Mouse (Mus musculus) kidney, embryonic 14.5 days (tissue): ENCODE measurements around the gene Arhgap10. TPM values are rescaled to one million over a fixed set of nuclear protein-coding genes. Genes with fewer than 3 reads are reported as not detected.

ENCODE experiments used
- ATAC-seq: fragments of 200-750 bp; cut with Nextera tagmentation; 2 replicates; pipeline ENCODE4 v1.8.0; 2017; ENCODE audit warnings: moderate number of reproducible peaks, mild to moderate bottlenecking, moderate TSS enrichment, moderate library complexity; ENCODE audit not compliant: low FRiP score, low TSS enrichment
- H3K27ac ChIP-seq: fragments of 300-500 bp; sonication (generic); 2 replicates; pipeline ENCODE4 v1.5.1; 2014; ENCODE audit warnings: low read depth, mild to moderate bottlenecking, low read length, moderate library complexity, mixed read lengths
- H3K27me3 ChIP-seq: fragments of 300-500 bp; sonication (generic); 2 replicates; pipeline ENCODE4 v1.6.1; 2014; ENCODE audit warnings: mild to moderate bottlenecking, low read length; ENCODE audit not compliant: control insufficient read depth, insufficient read depth
- H3K36me3 ChIP-seq: fragments of 300-500 bp; sonication (generic); 2 replicates; pipeline ENCODE4 v1.6.1; 2014; ENCODE audit warnings: low read length, mixed read lengths; ENCODE audit not compliant: control insufficient read depth, insufficient read depth
- H3K4me1 ChIP-seq: fragments of 300-500 bp; sonication (generic); 2 replicates; pipeline ENCODE4 v1.6.1; 2014; ENCODE audit warnings: low read length, mixed read lengths; ENCODE audit not compliant: control insufficient read depth, insufficient read depth
- H3K4me2 ChIP-seq: fragments of 300-500 bp; sonication (generic); replicated peaks from 2 replicates; pipeline ENCODE4 v1.6.1; 2014; ENCODE audit warnings: low read depth, mild to moderate bottlenecking, low read length
- H3K4me3 ChIP-seq: fragments of 300-500 bp; sonication (generic); 2 replicates; pipeline ENCODE4 v1.5.1; 2014; ENCODE audit warnings: mild to moderate bottlenecking, low read length
- H3K9ac ChIP-seq: fragments of 300-500 bp; sonication (generic); 2 replicates; pipeline ENCODE4 v1.6.1; 2014; ENCODE audit warnings: low read depth, mild to moderate bottlenecking, low read length, moderate library complexity
- H3K9me3 ChIP-seq: fragments of 300-500 bp; sonication (generic); 2 replicates; pipeline ENCODE4 v1.6.1; 2016; ENCODE audit warnings: low read length; ENCODE audit not compliant: control insufficient read depth
- WGBS: fragments of 180-500 bp; shearing (Covaris S2); extraction: QIAGEN DNeasy Blood & Tissue Kit; methylation state at CpG from one replicate; pipeline ENCODE4 v1.1.7; 2014; 5-methylcytosine and 5-hydroxymethylcytosine counted together
- polyA plus RNA-seq: library from polyadenylated mRNA; unstranded; fragments of >200 nt; fragmentation: Nextera tagmentation; extraction: Ambion mirVana; gene quantifications from 2 replicates; pipeline ENCODE4 v1.2.1, GENCODE M21; 2014

The Arhgap10 gene
- polyA plus RNA-seq, 1 experiment from 2014 or later = 29.4 TPM

GRCm38 (mm10) chr8:77538256-77538655 lies 20.5 kb upstream of the Arhgap10 start:
- H3K9me3 ChIP-seq = no peaks in the 10 kb centered on the region
- H3K27ac ChIP-seq = no peak overlapping the region
- 82% methylated on average over 1 of the region's 1 CpGs for WGBS
- H3K4me2 ChIP-seq = no peak overlapping the region
- H3K4me3 ChIP-seq = no peak overlapping the region
- ATAC-seq = no peak
- no peaks in the 10 kb centered on the region for H3K4me1 ChIP-seq
- H3K36me3 ChIP-seq = no peaks in the 10 kb centered on the region
- no peaks in the 10 kb centered on the region for H3K27me3 ChIP-seq
- H3K9ac ChIP-seq = no peak overlapping the region

GRCm38 (mm10) chr8:77536821-77537220 lies 19.1 kb upstream of the Arhgap10 start:
- 87% methylated on average over 12 of the region's 12 CpGs for WGBS
- no peak for ATAC-seq
- no peak overlapping the region for H3K9ac ChIP-seq
- H3K4me1 ChIP-seq = no peaks in the 10 kb centered on the region
- no peaks in the 10 kb centered on the region for H3K27me3 ChIP-seq
- H3K36me3 ChIP-seq = no peaks in the 10 kb centered on the region
- no peak overlapping the region for H3K4me3 ChIP-seq
- no peaks in the 10 kb centered on the region for H3K9me3 ChIP-seq
- H3K4me2 ChIP-seq = no peak overlapping the region
- H3K27ac ChIP-seq = no peak overlapping the region

GRCm38 (mm10) chr8:77535026-77535595 lies 17.4 kb upstream of the Arhgap10 start:
- 91% methylated on average over 5 of the region's 5 CpGs for WGBS
- Histone ChIP-seq H3K27ac (no peak overlapping the region), H3K27me3 (no peaks in the 10 kb centered on the region), H3K4me1 (no peaks in the 10 kb centered on the region), H3K4me3 (no peak overlapping the region), H3K9me3 (no peaks in the 10 kb centered on the region), H3K36me3 (no peaks in the 10 kb centered on the region), H3K9ac (no peak overlapping the region), H3K4me2 (no peak overlapping the region)
- ATAC-seq = peak; percentile 48; the same call in 1 of the 2 replicates

- Histone ChIP-seq H3K4me2 (no peak overlapping the region), H3K36me3 (no peaks in the 10 kb centered on the region), H3K4me3 (no peak overlapping the region), H3K4me1 (no peaks in the 10 kb centered on the region), H3K9ac (no peak overlapping the region), H3K27ac (no peak overlapping the region), H3K9me3 (no peaks in the 10 kb centered on the region), H3K27me3 (no peaks in the 10 kb centered on the region)
- WGBS = 59% methylated on average over 8 of the region's 8 CpGs
- ATAC-seq = no peak
These were observed 16.7 kb upstream of the Arhgap10 start for GRCm38 (mm10) chr8:77534358-77534992.

GRCm38 (mm10) chr8:77526130-77526529 lies 8.4 kb upstream of the Arhgap10 start:
- no peaks in the 10 kb centered on the region for H3K4me1 ChIP-seq
- H3K4me2 ChIP-seq = no peak overlapping the region
- no peaks in the 10 kb centered on the region for H3K27me3 ChIP-seq
- H3K4me3 ChIP-seq = no peak overlapping the region
- WGBS = 81% methylated on average over 8 of the region's 8 CpGs
- H3K9me3 ChIP-seq = no peaks in the 10 kb centered on the region
- no peak overlapping the region; the same call in 1 of the 2 replicates for H3K9ac ChIP-seq
- ATAC-seq = no peak
- no peaks in the 10 kb centered on the region for H3K36me3 ChIP-seq
- no peak overlapping the region for H3K27ac ChIP-seq

- Histone ChIP-seq H3K27ac (no peak overlapping the region), H3K4me3 (no peak overlapping the region)
- no peak for ATAC-seq
These were observed 7.2 kb upstream of the Arhgap10 start for GRCm38 (mm10) chr8:77524906-77525305.

GRCm38 (mm10) chr8:77524018-77524615 lies 6.4 kb upstream of the Arhgap10 start:
- H3K36me3 ChIP-seq = no peaks in the 10 kb centered on the region
- H3K4me3 ChIP-seq = no peak overlapping the region
- peak; percentile 54; the same call in 1 of the 2 replicates for ATAC-seq
- WGBS = 42% methylated on average over 14 of the region's 14 CpGs
- H3K27ac ChIP-seq = peak overlapping the region; percentile 33; the same call in 1 of the 2 replicates
- no peak overlapping the region for H3K9ac ChIP-seq
- no peaks in the 10 kb centered on the region for H3K27me3 ChIP-seq
- no peaks in the 10 kb centered on the region for H3K4me1 ChIP-seq
- no peaks in the 10 kb centered on the region for H3K9me3 ChIP-seq
- 0 out of 2 replicates have a peak overlapping the region, but pooled peaks have one; percentile 4 for H3K4me2 ChIP-seq

More at GRCm38 (mm10) chr8:77524906-77525305, 7.2 kb upstream of the Arhgap10 start:
- WGBS = 94% methylated on average over 2 of the region's 2 CpGs
- Histone ChIP-seq H3K4me1 (no peaks in the 10 kb centered on the region), H3K36me3 (no peaks in the 10 kb centered on the region), H3K9ac (no peak overlapping the region), H3K4me2 (no peak overlapping the region), H3K27me3 (no peaks in the 10 kb centered on the region), H3K9me3 (no peaks in the 10 kb centered on the region)

GRCm38 (mm10) chr8:77522984-77523383 lies 5.2 kb upstream of the Arhgap10 start:
- Histone ChIP-seq H3K4me1 (no peaks in the 10 kb centered on the region), H3K9me3 (no peaks in the 10 kb centered on the region), H3K4me2 (no peak overlapping the region), H3K4me3 (no peak overlapping the region), H3K36me3 (no peaks in the 10 kb centered on the region), H3K9ac (no peak overlapping the region), H3K27me3 (no peaks in the 10 kb centered on the region), H3K27ac (no peak overlapping the region)
- WGBS = 47% methylated on average over 8 of the region's 8 CpGs
- no peak for ATAC-seq
